Mouse (Mus musculus) cerebellum, adult 2 months (tissue): ENCODE measurements around the gene Sorbs2.

Experiments
- CTCF ChIP-seq: fragments of 200-500 bp; IDR thresholded peaks from 2 replicates; pipeline ENCODE4 v1.5.1; 2011; ENCODE audit warnings: low read depth, mild to moderate bottlenecking, control low read depth, low read length, moderate library complexity, borderline replicate concordance; ENCODE audit not compliant: insufficient read depth
- POLR2A ChIP-seq: fragments of 200-500 bp; IDR thresholded peaks from 2 replicates; pipeline ENCODE4 v1.6.1; 2011; ENCODE audit warnings: low read length, control low read depth, borderline replicate concordance; ENCODE audit not compliant: insufficient read depth

DNA sequence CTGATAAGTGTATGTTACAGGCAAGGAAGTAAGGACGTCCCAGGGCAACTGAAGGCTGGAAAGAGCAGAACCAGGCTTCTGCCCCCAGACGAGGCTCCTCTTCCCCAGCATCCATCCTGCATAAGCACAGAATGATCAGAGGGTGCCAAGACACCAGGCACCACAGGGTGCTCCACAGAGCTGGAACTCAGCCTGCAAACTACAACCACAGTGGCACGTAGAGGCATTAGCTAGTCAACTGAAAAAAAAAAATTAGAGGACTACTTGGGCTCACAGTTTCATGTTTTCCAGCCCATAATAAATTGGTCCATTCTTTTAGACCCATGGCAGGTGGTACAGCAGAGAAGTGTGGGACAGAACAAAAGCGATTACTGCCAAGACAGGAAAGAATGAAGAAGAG, 338.3 kb downstream of the Sorbs2 start:
- TF ChIP-seq CTCF (no peak), POLR2A (no peak)
